Mouse (Mus musculus): Measurements from ENCODE around the gene Gramd1a. TPM values are rescaled to one million over a fixed set of nuclear protein-coding genes. Genes with fewer than 3 reads are reported as not detected.
A peak's percentile ranks its signal among the peaks of the same experiment; 100 is the strongest.

Gramd1a gene
- total RNA-seq, 2 experiments from 2014 or later: 131 to 138 TPM

- DNase-seq (ENCODE audit: extremely low spot score in 1 of 2, low spot score in 2 of 2): peak in 1 of 2 experiments; percentile 85
- intact Hi-C loops (cut with DNase I): no loop called here
These were observed 28.6 kb downstream of the Gramd1a start, which contains the start of gene Scn1b for GRCm38 (mm10) chr7:31126851-31127724. Gene Scn1b (minus strand): TSS chr7:31127003.

- intact Hi-C loops (cut with DNase I): no loop called here
These were observed 29.4 kb downstream of the Gramd1a start for GRCm38 (mm10) chr7:31126211-31126751.

GRCm38 (mm10) chr7:31125116-31125515, 30.6 kb downstream of the Gramd1a start:
- intact Hi-C loops (cut with DNase I): no loop called here
- DNase-seq (ENCODE audit: extremely low spot score in 1 of 2, low spot score in 2 of 2): no peak

More at GRCm38 (mm10) chr7:31126211-31126751, 29.4 kb downstream of the Gramd1a start:
- peak in 1 of 2 experiments; percentile 76 for DNase-seq (ENCODE audit: extremely low spot score in 1 of 2, low spot score in 2 of 2)

GRCm38 (mm10) chr7:31124381-31124780, 31.3 kb downstream of the Gramd1a start:
- intact Hi-C loops (cut with DNase I): no loop called here
- DNase-seq (ENCODE audit: extremely low spot score in 1 of 2, low spot score in 2 of 2): no peak

GRCm38 (mm10) chr7:31123697-31124096, 32.0 kb downstream of the Gramd1a start:
- intact Hi-C loops (cut with DNase I): no loop called here
- no peak for DNase-seq (ENCODE audit: extremely low spot score in 1 of 2, low spot score in 2 of 2)

GRCm38 (mm10) chr7:31122641-31123631, 32.8 kb downstream of the Gramd1a start:
- no peak for DNase-seq (ENCODE audit: extremely low spot score in 1 of 2, low spot score in 2 of 2)
- intact Hi-C loops (cut with DNase I): no loop called here

- intact Hi-C loops (cut with DNase I): no loop called here
- no peak for DNase-seq (ENCODE audit: extremely low spot score in 1 of 2, low spot score in 2 of 2)
These were observed 36.1 kb downstream of the Gramd1a start for GRCm38 (mm10) chr7:31119556-31119955.

GRCm38 (mm10) chr7:31118486-31118885, 37.2 kb downstream of the Gramd1a start:
- no peak for DNase-seq (ENCODE audit: extremely low spot score in 1 of 2, low spot score in 2 of 2)
- intact Hi-C loops (cut with DNase I): no loop called here

GRCm38 (mm10) chr7:31117465-31117864, 38.2 kb downstream of the Gramd1a start:
- intact Hi-C loops (cut with DNase I): no loop called here
- DNase-seq (ENCODE audit: extremely low spot score in 1 of 2, low spot score in 2 of 2): no peak

GRCm38 (mm10) chr7:31116721-31117145, 39.0 kb downstream of the Gramd1a start:
- DNase-seq (ENCODE audit: extremely low spot score in 1 of 2, low spot score in 2 of 2): peak in 1 of 2 experiments; percentile 64

GRCm38 (mm10) chr7:31115587-31116043, 40.1 kb downstream of the Gramd1a start:
- intact Hi-C loops (cut with DNase I): no loop called here
- peak in 1 of 2 experiments; percentile 86 for DNase-seq (ENCODE audit: extremely low spot score in 1 of 2, low spot score in 2 of 2)

More at GRCm38 (mm10) chr7:31116721-31117145, 39.0 kb downstream of the Gramd1a start:
- intact Hi-C loops (cut with DNase I): no loop called here

- intact Hi-C loops (cut with DNase I): no loop called here
These were observed 40.5 kb downstream of the Gramd1a start, which contains the start of gene Hpn for GRCm38 (mm10) chr7:31115182-31115581. Gene Hpn (minus strand): TSS chr7:31115290.

GRCm38 (mm10) chr7:31114646-31115045, 41.0 kb downstream of the Gramd1a start:
- no peak for DNase-seq (ENCODE audit: extremely low spot score in 1 of 2, low spot score in 2 of 2)
- intact Hi-C loops (cut with DNase I): no loop called here

More at GRCm38 (mm10) chr7:31115182-31115581, 40.5 kb downstream of the Gramd1a start, which contains the start of gene Hpn:
- DNase-seq (ENCODE audit: extremely low spot score in 1 of 2, low spot score in 2 of 2): no peak

- no peak for DNase-seq (ENCODE audit: extremely low spot score in 1 of 2, low spot score in 2 of 2)
- intact Hi-C loops (cut with DNase I): no loop called here
These were observed 41.9 kb downstream of the Gramd1a start for GRCm38 (mm10) chr7:31113800-31114199.

- no peak for DNase-seq (ENCODE audit: extremely low spot score in 1 of 2, low spot score in 2 of 2)
- intact Hi-C loops (cut with DNase I): no loop called here
These were observed 43.7 kb downstream of the Gramd1a start for GRCm38 (mm10) chr7:31112036-31112435.

- no peak for DNase-seq (ENCODE audit: extremely low spot score in 1 of 2, low spot score in 2 of 2)
- intact Hi-C loops (cut with DNase I): no loop called here
These were observed 44.8 kb downstream of the Gramd1a start for GRCm38 (mm10) chr7:31110861-31111385.

GRCm38 (mm10) chr7:31109796-31110195, 45.9 kb downstream of the Gramd1a start:
- no peak for DNase-seq (ENCODE audit: extremely low spot score in 1 of 2, low spot score in 2 of 2)
- intact Hi-C loops (cut with DNase I): no loop called here

GRCm38 (mm10) chr7:31109091-31109490, 46.6 kb downstream of the Gramd1a start:
- DNase-seq (ENCODE audit: extremely low spot score in 1 of 2, low spot score in 2 of 2): peak in 1 of 2 experiments; percentile 61
- intact Hi-C loops (cut with DNase I): no loop called here
